Mouse (Mus musculus): ENCODE measurements around the gene Tln1. TPM values are rescaled to one million over a fixed set of nuclear protein-coding genes. Genes with fewer than 3 reads are reported as not detected.

Gene Tln1
- polyA plus RNA-seq, 1 experiment, result 225 TPM

- Histone ChIP-seq H3K4me3 (no peak overlapping the region), H3K36me3 (ENCODE audit: control insufficient read depth, insufficient read depth) (no peaks in the 10 kb centered on the region), H3K79me2 (ENCODE audit: control insufficient read depth, insufficient read depth) (no peaks in the 10 kb centered on the region), H3K27me3 (ENCODE audit: control insufficient read depth, insufficient read depth, insufficient read length) (no peaks in the 10 kb centered on the region), H3ac (ENCODE audit: control insufficient read depth, insufficient read length) (no peak overlapping the region), H3K4me2 (ENCODE audit: low read depth) (no peak overlapping the region)
- TF ChIP-seq CEBPB (IDR thresholded peaks at IDR 0.05; ENCODE audit: insufficient read depth, poor library complexity, severe bottlenecking) (no peak), TCF12 (IDR thresholded peaks at IDR 0.05; ENCODE audit: insufficient read depth, poor library complexity, severe bottlenecking) (no peak), E2F4 (IDR thresholded peaks at IDR 0.05; ENCODE audit: insufficient read depth) (no peak), POLR2A (IDR thresholded peaks at IDR 0.05; ENCODE audit: insufficient read length, low read depth) (no peak)
These were observed 56.4 kb downstream of the Tln1 start for GRCm38 (mm10) chr4:43506074-43506473.

- no peaks in the 10 kb centered on the region for H3K79me2 ChIP-seq (ENCODE audit: control insufficient read depth, insufficient read depth)
- no peak overlapping the region for H3ac ChIP-seq (ENCODE audit: control insufficient read depth, insufficient read length)
- no peaks in the 10 kb centered on the region for H3K27me3 ChIP-seq (ENCODE audit: control insufficient read depth, insufficient read depth, insufficient read length)
- H3K4me3 ChIP-seq, result no peak overlapping the region
- TF ChIP-seq TCF3 (IDR thresholded peaks at IDR 0.05; ENCODE audit: insufficient read length, low read depth) (no peak), REST (IDR thresholded peaks at IDR 0.05; ENCODE audit: insufficient read depth, insufficient read length) (no peak), MAX (IDR thresholded peaks at IDR 0.05; ENCODE audit: low read depth) (no peak), POLR2AphosphoS2 (IDR thresholded peaks at IDR 0.05; ENCODE audit: insufficient read length, low read depth) (no peak), TCF12 (IDR thresholded peaks at IDR 0.05; ENCODE audit: insufficient read depth, poor library complexity, severe bottlenecking) (no peak), E2F4 (IDR thresholded peaks at IDR 0.05; ENCODE audit: insufficient read depth) (no peak), MYOD1 (IDR thresholded peaks at IDR 0.05; ENCODE audit: control insufficient read depth in 1 of 3, insufficient read length in 2 of 3, low read depth in 2 of 3) (no peak), USF1 (IDR thresholded peaks at IDR 0.05; ENCODE audit: low read depth) (no peak), CEBPB (IDR thresholded peaks at IDR 0.05; ENCODE audit: insufficient read depth, poor library complexity, severe bottlenecking) (no peak)
- no peaks in the 10 kb centered on the region for H3K36me3 ChIP-seq (ENCODE audit: control insufficient read depth, insufficient read depth)
- H3K4me2 ChIP-seq (ENCODE audit: low read depth), result no peak overlapping the region
These were observed 58.2 kb downstream of the Tln1 start for GRCm38 (mm10) chr4:43504269-43504668.

GRCm38 (mm10) chr4:43503506-43503905 is 59.0 kb downstream of the Tln1 start:
- no peak overlapping the region for H3K4me3 ChIP-seq

GRCm38 (mm10) chr4:43503041-43503440 is 59.5 kb downstream of the Tln1 start:
- Histone ChIP-seq H3ac (ENCODE audit: control insufficient read depth, insufficient read length) (no peak overlapping the region), H3K4me2 (ENCODE audit: low read depth) (no peak overlapping the region), H3K79me2 (ENCODE audit: control insufficient read depth, insufficient read depth) (no peaks in the 10 kb centered on the region), H3K36me3 (ENCODE audit: control insufficient read depth, insufficient read depth) (no peaks in the 10 kb centered on the region), H3K4me3 (no peak overlapping the region), H3K27me3 (ENCODE audit: control insufficient read depth, insufficient read depth, insufficient read length) (no peaks in the 10 kb centered on the region)
- TF ChIP-seq SRF (IDR thresholded peaks at IDR 0.05; ENCODE audit: control insufficient read depth, insufficient read length, low read depth) (no peak), CEBPB (IDR thresholded peaks at IDR 0.05; ENCODE audit: insufficient read depth, poor library complexity, severe bottlenecking) (no peak), E2F4 (IDR thresholded peaks at IDR 0.05; ENCODE audit: insufficient read depth) (no peak), USF1 (IDR thresholded peaks at IDR 0.05; ENCODE audit: low read depth) (no peak), MYOG (IDR thresholded peaks at IDR 0.05; ENCODE audit: control insufficient read depth in 1 of 3, insufficient read depth in 1 of 3, insufficient read length in 2 of 3, low read depth in 2 of 3) (no peak), TCF12 (IDR thresholded peaks at IDR 0.05; ENCODE audit: insufficient read depth, poor library complexity, severe bottlenecking) (no peak)

More at GRCm38 (mm10) chr4:43503506-43503905, 59.0 kb downstream of the Tln1 start:
- no peaks in the 10 kb centered on the region for H3K36me3 ChIP-seq (ENCODE audit: control insufficient read depth, insufficient read depth)
- H3ac ChIP-seq (ENCODE audit: control insufficient read depth, insufficient read length), result no peak overlapping the region
- H3K4me2 ChIP-seq (ENCODE audit: low read depth), result no peak overlapping the region
- TF ChIP-seq TCF12 (IDR thresholded peaks at IDR 0.05; ENCODE audit: insufficient read depth, poor library complexity, severe bottlenecking) (no peak), USF1 (IDR thresholded peaks at IDR 0.05; ENCODE audit: low read depth) (no peak), SRF (IDR thresholded peaks at IDR 0.05; ENCODE audit: control insufficient read depth, insufficient read length, low read depth) (no peak), E2F4 (IDR thresholded peaks at IDR 0.05; ENCODE audit: insufficient read depth) (no peak), POLR2A (IDR thresholded peaks at IDR 0.05; ENCODE audit: insufficient read length, low read depth) (no peak), MYOG (IDR thresholded peaks at IDR 0.05; ENCODE audit: control insufficient read depth in 1 of 3, insufficient read depth in 1 of 3, insufficient read length in 2 of 3, low read depth in 2 of 3) (no peak), MYOD1 (IDR thresholded peaks at IDR 0.05; ENCODE audit: control insufficient read depth in 1 of 3, insufficient read length in 2 of 3, low read depth in 2 of 3) (no peak), MAX (IDR thresholded peaks at IDR 0.05; ENCODE audit: low read depth) (no peak), POLR2AphosphoS2 (IDR thresholded peaks at IDR 0.05; ENCODE audit: insufficient read length, low read depth) (no peak)
- no peaks in the 10 kb centered on the region for H3K27me3 ChIP-seq (ENCODE audit: control insufficient read depth, insufficient read depth, insufficient read length)
- no peaks in the 10 kb centered on the region for H3K79me2 ChIP-seq (ENCODE audit: control insufficient read depth, insufficient read depth)

- TF ChIP-seq POLR2AphosphoS2 (IDR thresholded peaks at IDR 0.05; ENCODE audit: insufficient read length, low read depth) (peak; percentile 89), CEBPB (IDR thresholded peaks at IDR 0.05; ENCODE audit: insufficient read depth, poor library complexity, severe bottlenecking) (no peak), POLR2A (IDR thresholded peaks at IDR 0.05; ENCODE audit: insufficient read length, low read depth) (peak; percentile 86), MAX (IDR thresholded peaks at IDR 0.05; ENCODE audit: low read depth) (no peak), E2F4 (IDR thresholded peaks at IDR 0.05; ENCODE audit: insufficient read depth) (peak; percentile 88), REST (IDR thresholded peaks at IDR 0.05; ENCODE audit: insufficient read depth, insufficient read length) (no peak), TCF12 (IDR thresholded peaks at IDR 0.05; ENCODE audit: insufficient read depth, poor library complexity, severe bottlenecking) (no peak), SRF (IDR thresholded peaks at IDR 0.05; ENCODE audit: control insufficient read depth, insufficient read length, low read depth) (no peak), MYOG (IDR thresholded peaks at IDR 0.05; ENCODE audit: control insufficient read depth in 1 of 3, insufficient read depth in 1 of 3, insufficient read length in 2 of 3, low read depth in 2 of 3) (no peak), MYOD1 (IDR thresholded peaks at IDR 0.05; ENCODE audit: control insufficient read depth in 1 of 3, insufficient read length in 2 of 3, low read depth in 2 of 3) (no peak)
- Histone ChIP-seq H3ac (ENCODE audit: control insufficient read depth, insufficient read length) (no peak within 1 kb of the TSS), H3K4me3 (peak within 1 kb of the TSS; percentile 39), H3K27me3 (ENCODE audit: control insufficient read depth, insufficient read depth, insufficient read length) (no peaks in the 10 kb centered on the region), H3K36me3 (ENCODE audit: control insufficient read depth, insufficient read depth) (peaks cover 4% of the 10 kb centered on the region), H3K79me2 (ENCODE audit: control insufficient read depth, insufficient read depth) (no peaks in the 10 kb centered on the region), H3K4me2 (ENCODE audit: low read depth) (peak within 1 kb of the TSS; percentile 90)
These were observed 62.8 kb downstream of the Tln1 start, which contains the start of gene Arhgef39 for GRCm38 (mm10) chr4:43499407-43500333. Arhgef39 (minus strand) TSS chr4:43499695.

Data from myocyte (in vitro differentiated cells).